Mouse (Mus musculus) bone marrow, adult 2 months (tissue): ENCODE measurements around the gene H2-D1.
"Not testable (repeated sequence)": the region's sequence is repeated elsewhere in the genome, so short reads cannot be mapped to it uniquely, and the experiment has no call there.

ENCODE experiments used
- CTCF ChIP-seq: fragments of 200-500 bp; IDR thresholded peaks from 2 replicates; pipeline ENCODE4 v1.5.1; 2011; ENCODE audit warnings: low read length, control low read depth; ENCODE audit not compliant: control insufficient read depth, insufficient read depth
- POLR2A ChIP-seq: fragments of 200-500 bp; IDR thresholded peaks from 2 replicates; pipeline ENCODE4 v1.6.1; 2011; ENCODE audit warnings: low read depth, mild to moderate bottlenecking, control low read depth, low read length, borderline replicate concordance; ENCODE audit not compliant: control insufficient read depth

DNA sequence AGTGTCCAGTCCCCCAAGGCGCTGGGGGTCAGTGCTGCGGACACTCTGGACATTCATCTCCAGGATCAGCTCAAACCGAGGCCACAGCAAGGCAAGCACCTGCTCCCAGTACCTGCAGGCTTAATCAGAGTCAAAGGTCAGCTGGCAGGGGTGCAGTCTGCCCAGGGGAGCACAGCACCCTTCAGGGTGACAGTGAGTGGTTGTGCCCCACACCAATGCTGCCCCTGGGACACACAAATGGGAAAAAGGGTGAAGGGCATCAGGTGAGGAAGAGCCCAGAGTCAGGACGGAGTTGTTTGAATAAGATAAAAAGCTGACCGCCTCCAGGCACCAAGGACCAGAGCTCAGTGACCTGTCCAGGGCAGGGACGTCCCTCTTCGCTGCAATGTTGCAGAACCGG is 42.4 kb downstream of the H2-D1 start:
- TF ChIP-seq CTCF, POLR2A: not testable (repeated sequence)
